In genomic region chr5:136173606-136174463, GRCm38 (mm10) we compare ENCODE assay signal across 8 mouse cellular contexts. TPM values are rescaled to one million over a fixed set of nuclear protein-coding genes. Genes with fewer than 3 reads are reported as not detected.
DNase-seq lines count a peak whose midpoint lies in the region; ATAC-seq and TF ChIP-seq lines count a peak whose summit lies in the region.

No protein-coding gene starts in this region.

- H3K4me2 ChIP-seq in intestine, postnatal 0 days (replicated peaks; ENCODE audit: low read depth) = peak overlapping the region; percentile 21

- 24% methylated on average over 9 of the region's 9 CpGs for WGBS in intestine, postnatal 0 days

- no peak overlapping the region for H3K4me3 ChIP-seq in intestine, postnatal 0 days (ENCODE audit: low read depth, low read length)

- peak overlapping the region; percentile 58 for H3K27ac ChIP-seq in intestine, postnatal 0 days (ENCODE audit: low read depth, low read length)

- TF ChIP-seq POLR2A in brain, embryonic 14.5 days (IDR thresholded peaks at IDR 0.05; ENCODE audit: borderline replicate concordance, extremely low read depth, insufficient read depth, insufficient read length, poor library complexity, severe bottlenecking) = no peak

- H3K9ac ChIP-seq in intestine, postnatal 0 days (ENCODE audit: low read depth, low read length) = no peak overlapping the region

- no peaks in the 10 kb centered on the region for H3K27me3 ChIP-seq in intestine, postnatal 0 days (replicated peaks; ENCODE audit: control insufficient read depth, insufficient read depth, low read length)

- peaks cover 8% of the 10 kb centered on the region; the same call in 1 of the 2 replicates for H3K36me3 ChIP-seq in intestine, postnatal 0 days (ENCODE audit: control insufficient read depth, insufficient read depth)

- intact Hi-C loops in gastrocnemius, postnatal 14 days (cut with DNase I; ENCODE audit: low total_unique reads) = no loop called here

- DNase-seq in gastrocnemius, postnatal 14 days = peak; percentile 28
- no peak for DNase-seq in gastrocnemius, adult 18-20 months (ENCODE audit: low spot score)
- peak; percentile 48 for DNase-seq in A20 (ENCODE audit: low read depth, low spot score)
- DNase-seq in brain, embryonic 14.5 days (ENCODE audit: low read depth) = peak; percentile 92
- DNase-seq in lung, postnatal 10 days = peak; percentile 91
- DNase-seq in telencephalon, adult 2 months (ENCODE audit: low read depth, low spot score) = peak; percentile 65
- no peak for DNase-seq in spleen, adult 18-20 months

- no peak for TF ChIP-seq CTCF in brain, embryonic 14.5 days (IDR thresholded peaks at IDR 0.05; ENCODE audit: borderline replicate concordance, extremely low read depth, insufficient read depth, insufficient read length)
- no peak for TF ChIP-seq CTCF in intestine, postnatal 0 days (IDR thresholded peaks at IDR 0.05; ENCODE audit: low read depth)

- no peaks in the 10 kb centered on the region for H3K9me3 ChIP-seq in intestine, postnatal 0 days (ENCODE audit: control insufficient read depth)

- ATAC-seq in intestine, postnatal 0 days = no peak

- 0 out of 2 replicates have a peak, but pooled peaks cover 10% of the 10 kb centered on the region for H3K4me1 ChIP-seq in intestine, postnatal 0 days (replicated peaks; ENCODE audit: control insufficient read depth, insufficient read depth, low read length)

RNA-seq across cellular contexts. Expression of gene Orai2, which starts 3.3 kb away (rescaled TPM):
- 1 to 10 TPM; 2.7 to 3.2 TPM for total RNA-seq in gastrocnemius, postnatal 14 days (2021)
- under 1 TPM; 0.55 to 0.64 TPM for total RNA-seq in gastrocnemius, adult 18-20 months (2021)
- polyA plus RNA-seq in brain, embryonic 14.5 days (2012; rRNA removed) = 52.2 and 58.5 TPM in 2 replicates
- 4.3 and 5.1 TPM in 2 replicates for polyA plus RNA-seq in intestine, postnatal 0 days (2015; fragmentation: Nextera tagmentation; extraction: Ambion mirVana)

RNA-seq across cellular contexts. Expression of gene Prkrip1, which starts 24.9 kb away (rescaled TPM):
- 10 to 100 TPM; 24.2 to 25.1 TPM for total RNA-seq in gastrocnemius, postnatal 14 days (2021)
- 10 to 100 TPM; 19.4 to 23.8 TPM for total RNA-seq in gastrocnemius, adult 18-20 months (2021)
- 36.3 and 37.2 TPM in 2 replicates for polyA plus RNA-seq in brain, embryonic 14.5 days (2012; rRNA removed)
- 37.7 and 40.0 TPM in 2 replicates for polyA plus RNA-seq in intestine, postnatal 0 days (2015; fragmentation: Nextera tagmentation; extraction: Ambion mirVana)

RNA-seq across cellular contexts. Expression of gene Alkbh4, which starts 37.9 kb away (rescaled TPM):
- 1 to 10 TPM; 4.4 to 5.1 TPM for total RNA-seq in gastrocnemius, postnatal 14 days (2021)
- 1 to 10 TPM; 3.8 to 4.9 TPM for total RNA-seq in gastrocnemius, adult 18-20 months (2021)
- polyA plus RNA-seq in brain, embryonic 14.5 days (2012; rRNA removed) = 17.5 and 21.8 TPM in 2 replicates
- 11.0 and 12.6 TPM in 2 replicates for polyA plus RNA-seq in intestine, postnatal 0 days (2015; fragmentation: Nextera tagmentation; extraction: Ambion mirVana)

RNA-seq across cellular contexts. Expression of gene Lrwd1, which starts 38.0 kb away (rescaled TPM):
- 1 to 10 TPM; 4.0 to 4.3 TPM for total RNA-seq in gastrocnemius, postnatal 14 days (2021)
- 1 to 10 TPM; 4.2 to 4.4 TPM for total RNA-seq in gastrocnemius, adult 18-20 months (2021)
- polyA plus RNA-seq in brain, embryonic 14.5 days (2012; rRNA removed) = 45.7 and 69.0 TPM in 2 replicates
- 7.5 and 7.8 TPM in 2 replicates for polyA plus RNA-seq in intestine, postnatal 0 days (2015; fragmentation: Nextera tagmentation; extraction: Ambion mirVana)

RNA-seq across cellular contexts. Expression of gene Polr2j, which starts 57.4 kb away (rescaled TPM):
- total RNA-seq in gastrocnemius, postnatal 14 days (2021) = 10 to 100 TPM; 52.9 to 66.0 TPM
- total RNA-seq in gastrocnemius, adult 18-20 months (2021) = 10 to 100 TPM; 65.1 to 72.1 TPM
- 144 and 199 TPM in 2 replicates for polyA plus RNA-seq in brain, embryonic 14.5 days (2012; rRNA removed)
- 152 and 169 TPM in 2 replicates for polyA plus RNA-seq in intestine, postnatal 0 days (2015; fragmentation: Nextera tagmentation; extraction: Ambion mirVana)

Comparison
In these comparisons a context has a peak if more than half of its experiments do, and no peak if none do; other contexts are left out.
1. DNase-seq: peak in gastrocnemius, postnatal 14 days (single experiment), A20 (single experiment), brain, embryonic 14.5 days (single experiment), lung, postnatal 10 days (single experiment) and telencephalon, adult 2 months (single experiment); none in gastrocnemius, adult 18-20 months (single experiment) and spleen, adult 18-20 months (0 of 2).